Mouse (Mus musculus) frontal cortex, postnatal 36 days (tissue): ENCODE measurements around the gene Aatf.

Source experiments
- DNase-seq, 2 experiments: peaks; one replicate each; pipeline ENCODE4 v3.0.0; 2022; ENCODE audit warnings: low spot score in 2 of 2

The Aatf gene

DNA sequence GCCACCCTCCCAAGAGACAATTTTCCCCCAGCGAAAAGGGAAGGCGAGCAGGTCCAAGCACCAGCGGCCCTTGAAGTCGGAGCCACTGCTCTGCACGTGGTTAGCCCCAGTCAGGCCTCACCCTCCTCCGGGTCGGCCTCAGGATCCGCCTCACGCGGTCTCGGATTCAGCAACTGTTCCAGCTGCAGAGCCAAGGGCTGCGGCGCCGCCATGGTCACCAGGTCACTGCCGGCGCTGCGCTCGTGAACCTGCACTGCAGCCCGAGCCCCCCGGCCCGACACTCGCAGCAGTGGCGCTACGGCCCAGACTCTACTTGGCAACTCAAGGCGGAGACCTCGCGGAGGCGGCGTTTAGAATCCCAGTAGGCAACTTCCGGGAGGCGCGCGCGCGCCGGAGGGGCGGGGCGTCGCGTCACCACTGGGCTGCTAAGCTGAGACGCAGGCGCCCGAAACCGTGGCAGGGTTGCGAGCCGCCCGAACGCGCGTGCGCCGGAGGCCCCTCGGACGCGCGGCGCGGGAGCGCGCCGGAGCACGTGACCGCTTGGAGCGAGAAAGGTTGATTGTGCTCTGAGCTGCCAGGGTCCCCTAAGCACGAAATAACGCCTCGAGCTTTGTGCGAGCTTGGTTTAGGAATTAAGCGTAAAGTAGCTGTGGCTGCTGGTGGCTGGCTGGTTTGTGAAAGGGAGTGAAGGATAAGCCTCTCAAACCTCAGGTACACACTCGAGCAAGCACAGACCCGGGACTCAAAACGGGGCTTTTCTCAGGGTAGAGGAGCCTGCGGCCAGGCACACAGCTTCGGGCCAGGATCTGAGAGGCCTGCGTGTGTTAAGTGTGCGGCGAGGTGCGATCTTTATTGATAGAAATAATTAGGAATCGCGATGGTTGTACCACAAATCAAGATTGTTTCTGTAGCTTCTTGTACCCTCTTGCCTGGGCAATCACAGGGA is at the start of gene Aatf:
Aatf (minus strand) TSS at position 352 of the 946 bp plus-strand sequence.
- peak; percentile 95 to 97 for DNase-seq

DNA sequence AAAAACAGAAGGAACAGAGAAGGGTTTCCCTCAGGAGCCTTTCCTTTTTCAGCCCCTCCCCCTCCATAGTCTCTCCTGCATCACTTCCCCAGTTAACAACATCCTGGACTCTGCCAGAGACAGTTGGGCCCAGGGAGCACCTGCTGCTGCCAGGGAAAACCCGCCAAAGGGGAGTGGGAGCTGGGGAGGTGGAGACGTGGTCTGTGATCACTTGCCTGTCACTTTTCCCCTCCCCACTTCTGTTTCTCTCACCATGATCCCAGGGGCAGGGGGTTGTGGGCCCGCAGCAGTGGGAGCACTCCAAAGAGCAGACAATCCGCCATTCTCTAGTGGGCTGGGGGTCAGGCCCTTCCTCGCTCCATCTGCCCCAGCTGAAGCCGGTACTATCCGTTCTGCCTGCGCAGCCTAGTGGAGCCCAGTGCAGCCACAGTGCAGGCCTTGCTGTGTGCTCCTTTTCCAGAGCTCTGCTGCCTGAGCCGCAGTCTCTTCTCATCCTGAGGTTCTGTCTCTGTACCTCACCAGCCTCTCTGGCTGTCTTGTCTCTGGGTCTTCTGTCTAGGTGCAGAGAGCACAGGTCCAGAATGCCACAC is 49.5 kb upstream of the Aatf start:
- DNase-seq: no peak

DNA sequence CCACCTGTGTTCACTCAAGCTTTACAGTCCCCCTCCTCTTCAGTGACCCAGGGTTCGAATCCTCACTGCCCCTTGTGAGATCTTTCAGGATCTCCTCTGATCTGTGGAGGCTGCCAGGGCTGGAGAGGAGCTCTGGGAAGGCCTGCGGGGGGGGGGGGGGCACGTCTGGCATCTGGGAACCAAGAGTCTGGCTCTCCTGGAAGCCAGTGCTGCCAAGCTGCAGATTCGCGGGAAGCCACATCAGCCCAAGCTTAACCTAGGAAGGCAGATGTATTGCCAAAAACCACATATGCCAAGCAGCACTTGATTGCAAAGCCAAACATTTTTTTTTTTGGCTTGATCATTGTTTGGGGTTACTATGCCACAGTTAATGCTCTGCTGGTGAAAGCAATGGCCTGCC is 48.2 kb upstream of the Aatf start:
- DNase-seq: no peak

DNA sequence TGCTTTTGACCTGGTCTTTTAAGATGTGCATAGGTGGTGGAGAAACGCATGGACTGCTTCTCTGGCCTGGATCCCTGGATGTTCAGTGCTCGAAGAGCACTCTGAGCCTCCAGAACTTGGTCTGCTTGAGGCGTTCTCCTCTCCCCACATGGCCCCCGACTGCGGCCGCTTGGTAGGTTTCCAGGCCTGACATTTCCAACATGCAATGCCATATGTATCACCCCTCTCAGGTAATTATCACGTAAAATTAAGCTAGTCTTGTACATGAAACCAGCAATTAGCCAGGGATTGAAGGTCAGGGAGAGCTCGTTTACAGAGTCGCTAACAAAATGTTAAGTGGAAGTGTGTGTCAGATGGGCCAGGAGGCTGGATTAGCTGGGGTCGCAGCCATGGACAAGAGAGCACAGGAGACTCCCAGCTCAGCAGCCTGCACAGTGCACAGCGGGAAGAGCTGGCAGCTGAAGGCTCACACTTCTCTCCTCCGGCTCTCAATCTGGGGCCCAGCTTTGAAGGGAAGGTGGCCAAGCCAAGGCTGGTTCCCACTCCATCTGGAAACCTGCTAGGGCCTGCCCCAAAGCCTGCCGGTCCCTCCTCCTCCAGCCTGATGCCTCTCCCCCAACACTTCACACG is 40.6 kb upstream of the Aatf start:
- no peak for DNase-seq

DNA sequence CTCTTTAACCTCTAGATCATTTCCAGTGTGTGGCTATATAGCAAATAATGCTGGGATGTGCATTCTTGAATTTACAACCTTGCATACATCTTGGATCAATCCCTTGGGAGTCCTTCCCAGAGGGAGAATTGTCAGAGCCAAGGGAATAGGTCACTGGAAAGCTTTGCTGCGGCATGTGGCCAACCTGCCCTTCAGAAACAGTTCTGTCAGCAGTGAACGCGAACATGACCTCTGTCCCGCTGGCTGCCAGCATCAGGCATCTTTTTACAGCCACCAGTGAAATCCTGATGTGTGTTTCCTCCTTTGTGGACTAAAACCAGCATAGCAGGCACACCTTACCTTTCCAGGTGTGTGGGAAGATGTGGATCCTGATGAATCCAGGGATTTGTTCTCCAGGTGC is 38.0 kb upstream of the Aatf start:
- no peak for DNase-seq

DNA sequence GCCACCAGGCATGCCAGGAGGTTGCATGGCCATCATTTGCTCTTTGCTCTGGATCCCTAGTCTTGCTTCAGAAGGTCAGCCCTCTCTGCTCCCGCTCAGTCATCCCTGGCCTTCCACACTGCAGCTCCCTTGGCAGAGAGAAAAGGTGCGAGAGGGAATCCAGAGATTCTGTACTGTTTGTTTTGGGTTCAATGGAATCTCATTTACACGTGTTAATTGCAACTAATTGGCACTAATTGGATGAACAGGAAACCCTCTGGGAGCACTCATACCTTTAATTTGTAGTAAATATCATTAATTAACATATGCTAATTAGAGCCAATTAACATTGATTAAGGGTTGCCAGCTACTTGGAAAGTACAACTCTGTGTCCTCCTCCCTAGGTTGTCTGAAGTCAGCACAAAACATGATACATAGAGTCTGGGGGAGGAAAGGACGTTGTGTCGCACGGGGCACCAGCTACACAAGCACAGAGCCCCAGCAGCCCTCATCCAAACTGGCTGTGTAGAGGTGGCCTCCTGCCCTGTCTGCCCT is 36.0 kb upstream of the Aatf start:
- no peak for DNase-seq

DNA sequence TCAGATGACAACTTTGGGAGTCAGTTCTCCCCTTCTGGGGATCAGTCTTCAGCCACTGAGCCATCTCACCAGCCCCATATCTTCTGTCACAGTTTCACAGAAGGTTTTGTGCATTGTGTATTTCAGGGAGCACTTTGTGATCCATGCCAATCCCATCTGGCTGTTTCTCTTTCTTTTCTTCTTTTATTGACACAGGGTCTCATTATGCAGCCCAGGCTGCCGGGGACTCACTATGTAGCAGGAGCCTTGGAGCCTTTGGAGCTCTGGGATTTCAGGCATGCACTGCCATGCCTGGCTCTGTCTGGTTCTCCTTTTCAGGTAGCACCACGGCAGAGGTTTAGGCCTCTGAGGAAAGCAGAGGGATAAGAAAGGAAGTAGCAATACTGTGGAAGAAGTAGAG is 35.0 kb upstream of the Aatf start:
- DNase-seq: no peak

DNA sequence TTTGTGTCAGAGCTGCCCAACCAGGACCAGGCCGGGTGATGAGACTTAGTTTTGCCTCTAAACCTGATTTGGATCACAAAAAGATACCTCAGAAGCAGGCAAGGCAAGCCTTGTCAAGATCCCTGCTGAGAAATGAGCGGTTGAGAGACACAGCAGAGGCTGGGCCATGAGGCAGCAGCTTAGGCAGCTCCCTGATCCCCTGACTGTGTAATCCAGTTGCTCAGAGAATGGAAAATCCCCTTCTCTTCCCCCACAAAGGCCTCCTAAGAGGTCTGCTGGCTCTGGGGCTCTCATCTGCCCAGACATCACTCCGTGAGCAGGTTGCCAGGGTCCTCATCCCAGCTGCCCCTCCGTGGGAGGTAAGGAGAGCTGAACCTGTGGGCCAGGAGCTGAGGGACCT is 26.7 kb upstream of the Aatf start:
- no peak for DNase-seq

DNA sequence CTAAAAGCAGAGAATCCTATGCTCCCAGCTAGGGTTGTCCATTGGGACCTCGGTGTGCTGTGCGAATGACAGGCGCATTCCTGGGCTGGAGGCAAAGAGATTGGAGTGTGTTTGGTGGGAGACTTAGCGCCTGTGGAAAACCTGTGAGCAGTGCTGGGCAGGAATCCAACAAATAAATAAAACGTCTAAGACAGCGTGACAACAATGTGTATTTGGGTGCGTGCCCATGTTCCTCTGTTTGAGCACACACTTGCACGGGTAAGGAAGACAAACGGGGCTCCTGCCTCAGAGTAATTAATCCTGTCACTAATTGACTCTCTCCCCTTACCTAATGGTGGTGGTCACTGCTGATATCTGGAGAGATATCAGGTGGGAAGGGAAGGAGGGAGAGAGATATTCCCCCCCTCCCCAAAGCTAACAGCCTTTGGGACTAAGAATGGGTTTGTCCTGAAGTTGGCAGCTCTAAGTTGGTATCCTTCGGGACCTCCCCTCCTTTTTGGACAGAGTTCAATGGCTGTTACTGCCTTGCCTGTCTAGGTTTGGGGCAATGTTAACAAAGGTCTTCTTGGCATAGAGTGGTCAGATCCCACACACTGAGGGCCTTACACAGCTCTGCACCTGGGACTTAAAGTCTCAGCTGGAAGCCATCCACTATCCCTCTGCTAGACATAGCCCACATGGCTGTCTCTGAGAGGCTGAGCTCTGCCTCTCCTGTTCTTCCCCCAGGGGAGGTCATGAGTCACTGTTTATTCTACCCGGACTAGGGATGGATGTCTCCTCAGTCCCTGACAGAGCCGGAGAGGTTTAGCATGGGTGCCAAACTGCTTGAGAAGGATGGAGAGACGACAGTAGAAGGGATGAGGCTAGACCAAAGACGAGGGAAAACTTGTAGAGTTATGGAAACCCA is 16.7 kb upstream of the Aatf start:
- DNase-seq: no peak

DNA sequence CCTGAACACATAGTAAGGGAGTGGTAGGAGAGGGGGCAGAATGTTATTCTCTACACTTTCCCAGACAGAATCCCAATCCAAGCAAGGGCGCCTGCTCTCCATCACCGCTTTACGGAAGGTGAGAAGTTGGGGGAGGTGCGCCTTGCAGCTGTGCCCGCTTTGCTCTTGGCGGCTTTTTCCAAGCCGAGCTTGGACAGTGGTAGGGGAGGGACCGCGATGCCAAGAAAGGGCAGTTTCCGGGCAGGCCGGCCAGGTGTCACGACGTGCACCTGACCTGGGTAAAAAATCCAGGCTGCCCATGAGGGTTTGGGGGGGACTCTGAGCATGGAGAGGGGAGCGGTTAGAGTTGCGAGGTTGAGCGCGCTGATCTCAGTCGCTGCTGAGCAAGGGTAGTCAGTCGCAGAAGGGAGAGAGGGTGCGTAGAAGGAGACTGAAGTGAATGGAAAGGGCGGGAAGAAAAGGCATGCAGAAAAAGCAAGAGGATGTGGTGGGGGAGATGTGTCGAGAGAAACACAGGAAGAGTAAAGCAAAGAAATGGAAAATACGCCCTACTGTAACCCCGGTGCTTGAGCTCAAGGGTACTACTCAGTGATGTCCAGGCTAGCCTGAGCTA is 15.9 kb upstream of the Aatf start:
- no peak for DNase-seq

DNA sequence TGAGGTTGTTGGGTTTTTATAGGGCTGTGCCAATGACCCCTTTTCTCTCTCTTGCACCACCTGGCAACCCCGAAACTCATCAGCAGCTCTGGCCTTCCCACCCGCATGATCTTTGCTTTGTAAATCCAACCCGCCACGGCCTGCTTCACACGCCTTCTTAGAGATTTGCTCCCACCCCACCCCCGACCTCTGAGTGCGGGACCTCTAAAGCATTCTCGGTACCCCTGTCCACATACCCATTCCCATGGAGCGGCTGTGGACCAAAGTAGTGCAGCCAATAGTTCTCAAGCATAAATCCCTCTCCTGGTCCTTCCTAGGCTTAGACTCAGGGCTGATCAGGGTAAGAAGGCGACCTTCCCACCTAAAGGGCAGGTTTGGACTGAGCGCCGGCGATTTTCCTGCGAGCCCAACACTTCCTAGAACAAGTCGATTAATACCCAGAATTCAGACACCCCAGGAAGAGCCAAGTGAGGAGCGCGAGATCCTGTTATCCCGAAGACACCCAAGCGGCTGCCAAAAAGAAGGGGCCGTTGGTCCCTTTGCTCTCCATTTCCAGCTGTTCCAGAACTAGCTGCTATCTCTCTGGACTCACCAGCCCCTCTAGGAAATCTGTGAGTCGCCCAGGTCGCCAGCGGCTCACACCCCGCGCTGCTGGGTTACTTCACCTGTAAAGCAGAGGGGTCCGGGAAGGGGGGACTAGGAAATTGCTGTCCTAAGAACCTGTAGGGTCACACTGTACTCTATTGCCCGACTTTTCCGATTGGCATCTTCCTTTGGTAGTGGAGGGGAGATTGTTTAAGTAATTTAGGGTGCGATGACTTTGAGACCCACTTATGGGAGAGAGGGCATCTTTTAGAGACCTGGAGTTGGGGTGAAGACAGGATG is 13.9 kb upstream of the Aatf start:
- no peak for DNase-seq

DNA sequence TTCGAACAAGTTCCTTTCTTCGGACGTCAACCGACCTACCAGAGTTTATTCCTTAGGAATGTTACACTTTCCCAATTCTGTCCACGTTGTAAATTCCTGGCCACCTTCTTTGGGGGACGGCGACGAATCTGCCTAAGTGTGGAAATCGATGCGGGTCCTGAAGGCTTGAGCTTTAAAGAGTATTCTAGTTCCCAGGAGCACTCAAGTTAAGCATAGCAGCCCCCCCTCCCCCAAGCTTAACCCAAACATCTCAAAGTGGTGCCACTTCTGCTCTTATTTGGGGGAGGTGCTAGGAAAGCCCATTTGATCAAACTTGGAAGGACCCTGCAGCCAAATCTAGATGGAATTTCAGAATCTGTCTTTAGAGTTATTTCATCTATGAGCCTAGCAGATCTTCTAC is 13.1 kb upstream of the Aatf start:
- DNase-seq: no peak

DNA sequence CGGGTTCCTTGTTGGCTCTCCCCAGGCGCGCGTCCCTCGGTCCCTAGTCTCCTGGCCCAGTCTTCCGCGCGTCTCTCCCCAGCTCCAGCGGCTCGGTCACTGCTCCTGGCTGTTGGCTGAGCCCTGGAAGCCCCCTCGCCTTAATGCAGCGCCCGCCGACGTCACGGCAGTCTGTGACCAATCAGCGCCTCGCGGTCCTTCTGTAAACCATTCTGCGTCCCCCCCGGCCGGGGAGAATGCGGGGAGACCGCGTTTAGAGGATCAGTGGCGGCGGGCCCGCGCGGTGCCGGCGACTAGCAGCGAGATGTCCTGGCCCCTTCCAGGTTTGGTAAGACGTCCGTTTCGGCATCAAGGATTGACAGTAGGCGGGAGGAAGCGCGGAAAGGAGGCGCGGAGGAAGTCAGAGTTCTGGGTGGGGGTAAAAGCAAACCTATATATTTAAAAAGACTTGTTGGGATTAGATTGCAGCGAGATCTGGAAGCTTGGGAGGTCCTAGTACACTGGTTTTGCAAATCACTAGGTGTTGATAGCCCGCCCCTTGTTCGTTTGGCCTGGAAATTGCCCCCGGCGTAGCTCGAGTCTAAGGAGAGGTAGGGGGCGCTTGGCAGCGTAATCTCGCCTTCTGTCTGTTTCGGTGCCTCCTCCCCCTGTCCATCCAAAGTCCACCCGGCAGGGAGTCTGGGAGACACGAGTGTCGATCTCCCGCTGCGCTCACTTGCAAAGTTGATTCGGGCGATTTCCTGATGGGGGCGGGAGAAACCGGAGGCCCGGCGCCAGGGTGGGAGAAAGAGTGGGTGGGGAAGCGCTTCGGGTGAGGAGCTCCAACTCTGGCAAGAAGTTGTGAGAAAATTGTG is 12.3 kb upstream of the Aatf start, which contains the start of gene Lhx1:
Lhx1 (minus strand) TSS at position 115 of the 854 bp plus-strand sequence.
- DNase-seq: no peak

DNA sequence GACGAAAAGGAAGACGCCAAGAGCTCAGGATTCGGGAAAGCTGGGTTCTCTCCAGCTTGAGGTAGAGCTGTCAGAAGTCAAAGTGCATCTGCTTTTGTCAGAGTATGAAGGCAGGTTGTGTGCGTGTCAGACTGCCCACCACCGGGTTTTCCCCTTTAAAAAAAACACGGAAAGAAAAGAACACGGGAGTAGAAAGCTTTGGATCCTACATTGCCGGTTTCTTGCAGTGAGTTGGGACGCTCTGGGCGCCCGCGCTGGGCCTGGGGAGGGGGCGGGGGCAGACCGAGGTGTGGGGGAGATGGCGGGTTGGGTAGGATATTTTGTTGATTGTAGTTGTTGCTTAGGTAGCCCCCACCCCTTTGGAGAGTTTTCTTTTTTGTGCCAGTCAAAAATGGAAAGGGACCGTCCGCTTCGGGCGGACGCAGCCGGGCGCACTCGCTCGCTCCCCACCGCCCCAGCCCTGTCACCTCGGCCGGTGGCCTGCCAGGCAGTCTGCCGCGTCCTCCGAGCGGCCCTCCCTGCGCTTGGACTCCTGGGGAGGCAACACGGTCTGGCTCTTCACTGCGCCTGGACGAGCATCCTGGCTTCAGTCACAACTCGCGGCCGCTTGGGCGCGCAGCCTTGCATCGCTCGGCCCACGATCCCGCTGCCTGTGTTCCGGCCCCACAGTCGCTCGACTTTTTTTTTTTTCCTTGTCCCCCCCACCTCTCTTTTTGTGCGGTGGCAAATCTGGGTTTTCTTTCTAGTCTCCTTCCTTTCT is 11.4 kb upstream of the Aatf start:
- no peak for DNase-seq

DNA sequence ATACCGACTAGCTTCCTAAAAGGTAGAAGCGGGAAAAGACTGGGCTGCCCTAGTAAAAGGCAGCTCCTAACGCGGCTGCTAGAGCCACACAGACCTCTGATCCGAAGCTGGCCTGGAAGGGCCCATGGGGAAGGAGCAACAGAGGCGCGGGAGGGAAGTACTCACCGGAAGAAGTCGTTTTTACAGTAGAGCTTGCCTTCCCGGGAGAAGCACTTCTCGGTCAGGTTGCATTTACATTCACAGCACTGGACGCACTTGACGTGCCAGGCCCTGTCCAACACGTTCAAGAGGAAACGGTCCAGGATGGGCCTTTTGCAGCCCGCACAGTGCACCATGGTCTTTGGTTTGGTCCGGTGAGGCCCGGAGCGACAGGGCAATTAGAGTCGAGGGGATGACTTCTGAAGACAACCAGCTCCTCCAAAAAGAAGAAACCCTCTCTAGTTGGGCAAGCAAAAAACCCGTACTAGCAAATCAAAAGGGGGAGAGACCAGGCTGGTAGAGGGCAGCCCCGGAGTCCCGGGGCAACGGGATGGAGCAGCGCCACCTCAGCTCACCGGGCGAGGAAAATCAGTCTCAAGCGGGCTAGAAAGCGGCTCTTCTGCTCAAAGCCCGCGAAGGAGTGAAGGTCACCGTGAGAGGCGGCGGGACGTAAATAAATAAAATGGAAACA is 10.7 kb upstream of the Aatf start:
- no peak for DNase-seq

DNA sequence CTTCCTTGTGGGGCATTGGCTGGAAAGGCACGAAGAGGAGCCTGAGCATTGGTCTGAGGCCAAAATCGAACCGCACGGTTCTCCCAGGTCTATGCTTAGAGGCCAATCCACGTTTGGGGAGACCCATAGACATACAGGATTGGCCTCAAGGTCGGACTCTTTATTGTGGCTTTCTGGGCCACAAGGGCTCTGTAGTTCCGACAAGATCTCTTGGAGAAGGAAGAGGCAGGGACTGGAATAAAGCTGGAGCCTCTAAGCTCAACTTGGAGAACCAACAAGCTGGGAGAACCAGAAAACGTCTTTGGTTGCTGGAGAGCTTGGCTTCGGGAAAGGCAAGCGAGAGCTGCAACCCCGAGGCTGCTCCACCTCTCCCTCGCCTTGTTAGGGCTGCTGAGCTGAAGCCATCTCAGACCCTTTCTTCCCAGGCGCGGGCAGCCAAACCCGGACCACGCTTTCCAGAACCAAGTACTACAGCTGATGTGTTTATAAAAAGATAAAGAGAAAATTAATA is 10.1 kb upstream of the Aatf start:
- no peak for DNase-seq

DNA sequence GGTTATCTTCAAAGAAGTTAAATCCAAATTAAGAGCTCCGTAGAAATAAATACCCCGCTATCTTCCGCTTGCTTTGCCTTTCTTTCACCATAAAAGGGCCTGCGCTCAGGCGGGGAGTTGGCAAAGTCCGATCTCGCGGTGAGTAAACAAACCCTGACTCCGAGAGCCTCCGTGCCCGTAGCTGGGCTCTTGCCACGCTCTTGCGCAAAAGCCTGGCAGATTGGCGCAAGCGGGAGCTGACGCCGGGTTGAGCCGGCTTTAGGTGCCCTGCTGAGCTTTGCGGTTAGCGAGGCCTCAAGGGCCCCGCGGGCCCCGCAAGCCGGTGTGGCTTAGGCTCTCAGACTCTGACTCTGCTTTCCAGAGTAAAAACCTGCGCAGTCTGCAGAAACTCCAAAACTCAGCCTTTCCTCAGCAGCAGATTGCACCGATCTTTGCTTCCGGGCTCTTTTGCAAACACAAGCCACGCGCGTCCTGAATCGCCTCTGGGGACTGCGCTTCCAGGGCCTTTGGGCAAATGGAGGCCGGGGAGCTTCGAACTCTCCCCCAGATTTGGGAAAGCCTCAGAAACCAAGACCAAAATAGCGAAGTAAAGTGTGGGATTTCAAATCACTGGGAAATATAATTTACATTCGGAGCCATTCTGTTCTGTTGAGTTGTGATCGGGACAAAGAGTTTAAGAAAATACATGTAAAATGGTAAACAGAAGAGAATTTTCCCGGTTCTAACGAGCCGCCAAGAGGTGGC is 9.4 kb upstream of the Aatf start:
- peak in 1 of 2 experiments; percentile 24 for DNase-seq
